Mouse (Mus musculus) lung, embryonic 14.5 days (tissue): Measurements from ENCODE around the gene Plekhg3. TPM values are rescaled to one million over a fixed set of nuclear protein-coding genes. Genes with fewer than 3 reads are reported as not detected.
A peak's percentile ranks its signal among the peaks of the same experiment; 100 is the strongest.

Source experiments
- ATAC-seq: fragments of 200-750 bp; cut with Nextera tagmentation; 2 replicates; pipeline ENCODE4 v1.8.0; 2017; ENCODE audit warnings: mild to moderate bottlenecking, moderate TSS enrichment, moderate library complexity; ENCODE audit not compliant: insufficient read depth
- DNase-seq: peaks from one replicate; pipeline ENCODE4 v3.0.0-alpha.2; 2015
- H3K27ac ChIP-seq: fragments of 300-500 bp; sonication (generic); 2 replicates; pipeline ENCODE4 v1.5.1; 2014; ENCODE audit warnings: low read depth, mild to moderate bottlenecking, moderate library complexity
- H3K27me3 ChIP-seq: fragments of 300-500 bp; sonication (generic); 2 replicates; pipeline ENCODE4 v1.6.1; 2014; ENCODE audit warnings: low read length, control low read depth; ENCODE audit not compliant: insufficient read depth
- H3K36me3 ChIP-seq: fragments of 300-500 bp; sonication (generic); 2 replicates; pipeline ENCODE4 v1.6.1; 2014; ENCODE audit warnings: control low read depth; ENCODE audit not compliant: insufficient read depth
- H3K4me1 ChIP-seq: fragments of 300-500 bp; sonication (generic); 2 replicates; pipeline ENCODE4 v1.6.1; 2014; ENCODE audit warnings: antibody characterized with exemption, control low read depth; ENCODE audit not compliant: insufficient read depth
- H3K4me2 ChIP-seq: fragments of 300-500 bp; sonication (generic); 2 replicates; pipeline ENCODE4 v1.6.1; 2014; ENCODE audit warnings: mild to moderate bottlenecking
- H3K4me3 ChIP-seq: fragments of 300-500 bp; sonication (generic); 2 replicates; pipeline ENCODE4 v1.5.1; 2014; ENCODE audit warnings: low read depth, low read length
- H3K9ac ChIP-seq: fragments of 300-500 bp; sonication (generic); 2 replicates; pipeline ENCODE4 v1.6.1; 2014
- H3K9me3 ChIP-seq: fragments of 300-500 bp; sonication (generic); 2 replicates; pipeline ENCODE4 v1.6.1; 2016; ENCODE audit warnings: low read depth, low read length, control low read depth
- CTCF ChIP-seq: IDR thresholded peaks from 2 replicates; pipeline ENCODE4 v1.5.1; 2016; ENCODE audit warnings: antibody characterized with exemption, low read depth
- WGBS: fragments of 180-500 bp; shearing (Covaris S2); extraction: QIAGEN DNeasy Blood & Tissue Kit; methylation state at CpG from one replicate; pipeline ENCODE4 v1.1.7; 2014; 5-methylcytosine and 5-hydroxymethylcytosine counted together
- polyA plus RNA-seq: library from polyadenylated mRNA; unstranded; fragments of >200 nt; fragmentation: Nextera tagmentation; extraction: Ambion mirVana; gene quantifications from 2 replicates; pipeline ENCODE4 v1.2.1, GENCODE M21; 2014

The Plekhg3 gene
- polyA plus RNA-seq, 1 experiment from 2014 or later, result 9.0 TPM

- no peak overlapping the region for H3K9ac ChIP-seq
- no peak; the same call in 1 of the 2 replicates for ATAC-seq
- H3K27ac ChIP-seq, result peak overlapping the region; percentile 67; the same call in 1 of the 2 replicates
Measured at GRCm38 (mm10) chr12:76541475-76541874, 10.8 kb downstream of the Plekhg3 start.

GRCm38 (mm10) chr12:76541879-76542278, 11.2 kb downstream of the Plekhg3 start:
- Histone ChIP-seq H3K36me3 (no peaks in the 10 kb centered on the region), H3K27ac (peak overlapping the region; percentile 67; the same call in 1 of the 2 replicates), H3K9me3 (no peaks in the 10 kb centered on the region; the same call in 1 of the 2 replicates), H3K4me3 (no peak overlapping the region), H3K4me2 (peak overlapping the region; percentile 38), H3K27me3 (no peaks in the 10 kb centered on the region), H3K9ac (no peak overlapping the region), H3K4me1 (peaks cover 24% of the 10 kb centered on the region)
- peak; percentile 47 for DNase-seq
- TF ChIP-seq CTCF, result no peak
- 54% methylated on average over 6 of the region's 6 CpGs for WGBS
- no peak for ATAC-seq

More at GRCm38 (mm10) chr12:76541475-76541874, 10.8 kb downstream of the Plekhg3 start:
- TF ChIP-seq CTCF, result no peak
- Histone ChIP-seq H3K27me3 (no peaks in the 10 kb centered on the region), H3K4me3 (no peak overlapping the region), H3K4me2 (peak overlapping the region; percentile 38), H3K9me3 (no peaks in the 10 kb centered on the region; the same call in 1 of the 2 replicates), H3K4me1 (peaks cover 21% of the 10 kb centered on the region), H3K36me3 (no peaks in the 10 kb centered on the region)
- DNase-seq, result no peak
- 22% methylated on average over 8 of the region's 8 CpGs for WGBS

GRCm38 (mm10) chr12:76545786-76546370, 15.2 kb downstream of the Plekhg3 start:
- DNase-seq (no peak), ATAC-seq (no peak)
- 45% methylated on average over 15 of the region's 15 CpGs for WGBS
- H3K9me3 ChIP-seq, result no peaks in the 10 kb centered on the region
- H3K9ac ChIP-seq, result no peak overlapping the region; the same call in 1 of the 2 replicates
- peak overlapping the region; percentile 58 for H3K4me2 ChIP-seq
- peaks cover 45% of the 10 kb centered on the region for H3K4me1 ChIP-seq
- H3K36me3 ChIP-seq, result no peaks in the 10 kb centered on the region
- H3K4me3 ChIP-seq, result peak overlapping the region; percentile 18; the same call in 1 of the 2 replicates
- peaks cover 4% of the 10 kb centered on the region; the same call in 1 of the 2 replicates for H3K27me3 ChIP-seq
- TF ChIP-seq CTCF, result no peak
- H3K27ac ChIP-seq, result peak overlapping the region; percentile 94

GRCm38 (mm10) chr12:76546383-76547276, 15.9 kb downstream of the Plekhg3 start:
- Histone ChIP-seq H3K27me3 (peaks cover 4% of the 10 kb centered on the region; the same call in 1 of the 2 replicates), H3K4me1 (peaks cover 41% of the 10 kb centered on the region), H3K9ac (peak overlapping the region; percentile 45), H3K9me3 (no peaks in the 10 kb centered on the region), H3K36me3 (no peaks in the 10 kb centered on the region), H3K4me2 (peak overlapping the region; percentile 58), H3K4me3 (peak overlapping the region; percentile 18), H3K27ac (peak overlapping the region; percentile 94)
- 12% methylated on average over 28 of the region's 28 CpGs for WGBS
- TF ChIP-seq CTCF, result no peak
- peak; percentile 59 for DNase-seq
- ATAC-seq, result 0 out of 2 replicates have a peak, but pooled peaks have one; percentile 6

- peak overlapping the region; percentile 18; the same call in 1 of the 2 replicates for H3K4me3 ChIP-seq
- H3K27ac ChIP-seq, result peak overlapping the region; percentile 94
- peak overlapping the region; percentile 58 for H3K4me2 ChIP-seq
- H3K9me3 ChIP-seq, result no peaks in the 10 kb centered on the region
- DNase-seq (peak; percentile 78), ATAC-seq (peak; percentile 74)
- TF ChIP-seq CTCF, result no peak
- H3K4me1 ChIP-seq, result peaks cover 45% of the 10 kb centered on the region
- peaks cover 4% of the 10 kb centered on the region; the same call in 1 of the 2 replicates for H3K27me3 ChIP-seq
- H3K36me3 ChIP-seq, result no peaks in the 10 kb centered on the region
- peak overlapping the region; percentile 45 for H3K9ac ChIP-seq
- WGBS, result 26% methylated on average over 13 of the region's 13 CpGs
Measured at GRCm38 (mm10) chr12:76547409-76548081, 16.9 kb downstream of the Plekhg3 start.

GRCm38 (mm10) chr12:76548082-76548423, 17.4 kb downstream of the Plekhg3 start:
- DNase-seq, result no peak
- Histone ChIP-seq H3K4me3 (peak overlapping the region; percentile 3; the same call in 1 of the 2 replicates), H3K27ac (peak overlapping the region; percentile 94), H3K36me3 (no peaks in the 10 kb centered on the region), H3K4me1 (peaks cover 47% of the 10 kb centered on the region), H3K9ac (no peak overlapping the region; the same call in 1 of the 2 replicates), H3K4me2 (peak overlapping the region; percentile 58), H3K27me3 (peaks cover 4% of the 10 kb centered on the region; the same call in 1 of the 2 replicates), H3K9me3 (no peaks in the 10 kb centered on the region)
- no peak for TF ChIP-seq CTCF
- ATAC-seq, result no peak
- WGBS, result 14% methylated on average over 7 of the region's 7 CpGs
